Mouse (Mus musculus): ENCODE measurements around the gene Spats2. TPM values are rescaled to one million over a fixed set of nuclear protein-coding genes. Genes with fewer than 3 reads are reported as not detected.
"Not testable (repeated sequence)": the region's sequence is repeated elsewhere in the genome, so short reads cannot be mapped to it uniquely, and the experiment has no call there.

Spats2 gene
- 10 to 100 TPM; 24.8 to 28.3 TPM for total RNA-seq (2021)

- DNase-seq = no peak
Observed at GRCm38 (mm10) chr15:99125711-99126080, at the start of gene Spats2. Spats2 (plus strand) TSS chr15:99125916.

DNA sequence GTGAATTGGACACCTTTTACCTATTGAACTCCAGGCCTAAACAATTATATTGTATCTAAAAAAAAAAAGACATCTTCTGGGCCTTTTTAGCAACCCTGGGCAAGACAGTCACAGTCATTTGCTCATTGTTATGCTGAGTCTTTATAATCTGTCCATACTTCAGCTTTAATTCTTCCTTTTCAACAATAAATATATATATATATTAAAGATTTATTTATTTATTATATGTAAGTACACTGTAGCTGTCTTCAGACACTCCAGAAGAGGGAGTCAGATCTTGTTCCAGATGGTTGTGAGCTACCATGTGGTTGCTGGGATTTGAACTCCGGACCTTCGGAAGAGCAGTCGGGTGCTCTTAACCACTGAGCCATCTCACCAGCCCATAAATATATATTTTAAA, 49.7 kb upstream of the Spats2 start:
- not testable (repeated sequence) for DNase-seq

DNA sequence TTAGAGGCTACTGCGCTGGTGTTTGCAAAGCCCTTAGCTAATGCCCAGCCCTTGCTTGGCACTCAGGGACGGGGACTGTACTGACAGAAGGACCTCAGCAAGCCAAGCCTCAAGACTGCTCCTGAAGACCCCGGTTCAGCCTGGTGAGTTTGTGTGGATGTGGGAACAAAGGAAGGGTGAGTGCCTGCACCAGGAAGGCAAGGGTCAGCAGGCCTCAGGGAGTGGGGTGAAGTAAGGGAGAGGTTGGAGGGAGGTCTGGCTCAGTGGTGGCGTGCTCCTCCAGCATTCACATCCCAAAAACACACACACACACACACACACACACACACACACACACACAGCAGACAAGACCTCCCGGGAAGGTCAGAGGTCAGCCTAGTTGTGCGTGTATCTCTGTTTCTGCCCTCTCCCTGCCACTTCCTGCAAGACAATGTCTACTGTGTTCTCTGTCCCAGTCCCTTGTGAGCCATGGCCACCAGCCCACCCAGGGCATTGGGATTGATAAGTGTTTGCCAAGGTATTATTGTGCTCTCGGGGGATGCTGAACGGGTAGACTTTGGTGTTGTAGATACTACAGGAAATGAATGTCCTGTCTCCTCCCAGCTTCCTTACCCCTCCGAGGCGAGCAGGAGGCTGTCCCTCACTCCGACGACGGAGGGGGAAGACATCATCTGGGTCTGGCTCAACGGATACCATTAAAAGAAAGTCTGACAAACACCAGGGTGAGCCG, 47.4 kb upstream of the Spats2 start:
- no peak for DNase-seq

DNA sequence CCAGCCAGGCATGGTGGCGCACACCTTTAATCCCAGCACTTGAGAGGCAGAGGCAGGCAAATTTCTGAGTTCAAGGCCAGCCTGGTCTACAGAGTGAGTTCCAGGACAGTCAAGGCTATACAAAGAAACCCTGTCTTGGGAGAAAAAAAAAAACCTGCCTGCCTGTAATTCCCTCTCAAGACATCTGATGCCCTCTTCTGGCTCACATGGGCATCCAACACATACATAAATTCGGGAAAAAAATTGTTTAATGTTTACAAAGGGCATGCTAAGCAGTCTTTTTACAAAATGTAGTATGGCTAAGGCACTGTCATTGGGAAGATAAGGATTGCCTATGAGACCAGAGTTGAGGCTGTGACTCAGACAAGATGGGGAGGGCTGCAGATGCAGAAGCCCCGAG, 45.9 kb upstream of the Spats2 start:
- DNase-seq = no peak

GRCm38 (mm10) chr15:99082322-99082721, 43.4 kb upstream of the Spats2 start:
- no peak for DNase-seq

DNA sequence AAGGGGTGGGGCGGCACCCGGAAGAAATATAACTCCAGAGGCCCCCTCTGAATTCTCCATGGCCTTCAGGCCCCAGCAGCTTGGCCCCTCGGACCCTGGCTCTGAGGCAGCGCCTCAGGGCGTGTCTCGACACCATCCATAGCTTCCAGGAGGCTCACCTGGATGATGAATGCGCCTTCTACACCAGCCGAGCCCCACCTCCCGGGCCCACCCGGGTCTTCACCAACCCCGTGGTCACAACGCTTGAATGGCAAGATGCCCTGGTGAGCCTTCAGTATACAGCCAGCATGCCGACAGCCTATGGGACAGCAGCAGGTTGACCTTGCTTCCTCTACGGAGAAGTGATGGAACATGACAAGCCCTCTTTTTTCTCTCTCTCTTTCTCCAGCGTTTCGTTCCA, 42.9 kb upstream of the Spats2 start:
- no peak for DNase-seq

DNA sequence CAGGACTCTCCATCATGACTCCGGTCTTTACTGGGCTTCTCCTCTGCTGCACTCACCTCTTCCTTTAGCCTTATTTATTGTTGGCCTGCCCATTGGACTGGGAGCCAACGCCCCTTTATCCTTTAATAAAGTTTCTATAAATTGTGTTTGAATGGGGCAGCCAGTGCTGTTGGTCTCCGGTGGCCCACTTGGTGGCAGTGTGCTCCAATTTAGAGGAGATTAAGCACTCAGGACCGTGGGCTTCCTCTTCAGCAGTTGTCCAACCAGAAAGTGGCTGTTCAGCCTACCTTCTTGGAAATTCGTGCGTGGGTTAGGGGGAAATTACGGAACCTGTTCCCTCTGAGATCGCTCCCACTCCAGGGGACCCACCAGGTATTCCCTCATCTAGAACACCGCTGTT, 42.5 kb upstream of the Spats2 start:
- DNase-seq = peak; percentile 69

GRCm38 (mm10) chr15:99083867-99084557, 41.7 kb upstream of the Spats2 start:
- no peak for DNase-seq

GRCm38 (mm10) chr15:99084618-99085017, 41.1 kb upstream of the Spats2 start:
- DNase-seq = no peak

DNA sequence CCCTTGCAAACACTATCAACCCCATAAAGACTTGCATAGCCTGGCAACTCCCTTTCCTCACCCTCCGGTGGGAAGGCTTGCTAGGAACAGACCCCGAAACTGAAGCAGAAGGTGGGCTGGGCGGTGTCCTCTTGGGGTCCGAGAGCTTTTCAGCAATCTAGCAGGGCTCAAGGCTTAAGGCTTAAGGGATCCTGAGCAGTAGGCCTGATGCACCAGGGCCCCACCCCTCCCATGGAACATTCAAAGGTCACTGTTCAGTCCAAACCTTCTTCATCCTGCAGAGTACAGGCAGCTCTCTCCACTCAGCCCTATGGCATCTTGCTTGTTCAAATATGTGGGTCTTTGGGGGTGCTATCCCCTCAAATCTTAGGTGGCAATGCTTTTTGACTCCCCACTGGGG, 39.7 kb upstream of the Spats2 start:
- DNase-seq = no peak

DNA sequence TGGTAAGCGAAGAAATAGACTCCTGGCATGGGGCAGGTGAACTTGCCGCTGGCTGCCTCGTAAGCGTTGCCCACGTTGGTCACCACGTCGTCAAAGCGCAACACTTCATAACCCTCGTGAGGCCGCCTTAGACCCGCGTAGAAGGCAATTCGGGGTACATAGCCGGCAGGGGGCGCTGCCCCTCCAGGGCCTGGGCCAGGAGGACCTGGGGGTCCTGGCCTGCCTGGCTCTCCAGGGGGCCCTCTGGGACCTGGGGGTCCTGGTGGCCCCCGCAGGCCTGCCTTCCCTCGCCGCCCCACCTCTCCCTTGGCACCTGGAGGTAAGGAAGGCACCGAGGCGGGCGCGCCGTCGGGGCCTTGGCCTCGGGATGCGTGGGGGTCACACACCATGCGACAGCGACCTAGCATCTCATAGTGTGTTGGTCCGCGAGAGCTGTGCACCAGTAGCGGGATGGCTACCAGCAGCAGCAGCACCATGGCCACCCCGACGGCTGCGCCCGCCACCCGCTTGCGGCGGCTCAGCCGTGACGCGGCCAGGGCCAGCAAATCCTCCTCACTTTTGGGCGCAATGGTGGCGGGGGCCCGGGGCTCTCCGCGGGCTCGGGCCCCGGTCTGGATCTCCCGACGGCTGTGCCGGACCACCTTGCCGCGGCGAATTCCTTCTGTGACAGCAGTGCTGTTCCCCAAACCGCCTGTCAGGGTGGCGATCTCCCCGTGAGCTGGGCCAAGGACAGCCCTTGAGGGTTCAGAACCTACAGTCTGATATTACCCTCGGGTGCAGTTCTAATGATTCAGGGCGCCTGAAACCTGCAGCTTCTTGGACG, 38.3 kb upstream of the Spats2 start, which contains the start of gene C1ql4:
C1ql4 (minus strand) TSS at position 565 of the 823 bp plus-strand sequence.
- peak; percentile 63 for DNase-seq

- DNase-seq = peak; percentile 93
Observed at GRCm38 (mm10) chr15:99088292-99088691, 37.4 kb upstream of the Spats2 start.

DNA sequence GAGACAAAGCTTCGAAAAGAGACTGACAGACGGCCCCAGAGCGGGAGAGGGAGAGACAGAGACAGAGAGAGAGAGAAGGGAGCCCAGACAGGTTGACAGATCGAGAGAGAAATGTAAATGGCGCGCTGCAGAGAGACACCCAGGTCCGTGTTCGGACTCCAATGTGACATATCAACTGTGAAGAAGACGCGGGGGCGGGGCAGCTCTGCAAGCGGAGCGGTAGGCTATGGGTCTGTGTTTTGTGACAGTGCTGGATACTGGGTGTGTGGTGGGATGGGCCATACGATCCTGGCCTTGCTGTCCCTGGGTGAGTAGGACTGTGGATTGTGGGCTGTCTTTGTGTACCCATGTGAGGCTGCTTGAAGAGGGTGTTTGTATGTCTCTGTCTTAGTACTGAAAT, 36.6 kb upstream of the Spats2 start:
- DNase-seq = no peak

GRCm38 (mm10) chr15:99092870-99093269, 32.8 kb upstream of the Spats2 start, which contains the start of gene Dnajc22:
Dnajc22 (plus strand) TSS chr15:99093170.
- no peak for DNase-seq

DNA sequence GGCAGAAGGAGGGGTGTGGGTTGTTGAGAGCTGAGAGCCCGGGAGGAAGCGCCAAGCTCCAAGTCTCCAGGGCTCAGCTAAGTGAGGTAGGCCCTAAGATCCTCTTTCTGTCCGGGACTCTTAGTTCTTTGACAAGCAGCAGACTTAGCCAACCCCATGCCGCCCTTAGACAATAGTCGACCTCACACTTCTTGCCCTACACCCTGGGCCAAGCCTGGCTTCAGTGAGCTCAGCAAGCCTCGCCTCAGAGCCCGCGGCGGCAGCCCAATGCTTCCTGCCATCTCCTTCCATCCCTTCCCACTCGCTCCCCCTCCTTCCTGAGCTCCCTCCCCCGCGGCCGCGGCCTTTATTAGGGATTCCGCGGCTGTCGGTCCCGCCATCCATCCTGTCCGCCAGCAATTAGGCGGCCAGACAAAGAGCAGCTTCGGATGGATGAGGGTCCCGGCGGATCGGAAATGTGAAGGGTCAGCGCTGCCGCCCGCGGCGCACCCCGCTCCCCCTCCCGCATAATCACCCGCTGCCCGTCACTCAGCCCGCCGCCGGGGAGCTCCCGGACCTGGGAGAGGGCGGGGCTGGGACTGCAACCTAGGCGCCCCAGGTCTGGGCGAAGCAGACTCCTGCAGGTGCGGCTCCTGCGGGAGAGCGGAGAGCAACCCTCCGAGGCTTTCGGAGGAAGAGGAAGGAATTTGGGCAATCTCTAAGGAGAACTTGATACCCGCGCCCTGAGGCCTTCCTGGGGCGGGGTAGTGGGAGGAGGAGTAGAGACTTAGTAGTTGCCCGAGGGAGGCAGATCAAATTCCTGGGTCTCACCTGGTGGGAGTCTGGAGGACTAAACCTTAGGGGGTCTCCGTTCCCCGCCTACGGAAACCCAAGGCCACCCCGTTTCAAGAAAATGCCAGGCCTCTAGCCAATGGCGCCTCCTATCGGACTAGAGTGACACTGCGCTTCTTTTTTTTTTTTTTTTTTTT, 32.1 kb upstream of the Spats2 start:
- DNase-seq = peak; percentile 48

GRCm38 (mm10) chr15:99094631-99095270, 31.0 kb upstream of the Spats2 start:
- no peak for DNase-seq

GRCm38 (mm10) chr15:99095356-99095755, 30.4 kb upstream of the Spats2 start:
- no peak for DNase-seq

- no peak for DNase-seq
Observed at GRCm38 (mm10) chr15:99096061-99096793, 29.5 kb upstream of the Spats2 start.

DNA sequence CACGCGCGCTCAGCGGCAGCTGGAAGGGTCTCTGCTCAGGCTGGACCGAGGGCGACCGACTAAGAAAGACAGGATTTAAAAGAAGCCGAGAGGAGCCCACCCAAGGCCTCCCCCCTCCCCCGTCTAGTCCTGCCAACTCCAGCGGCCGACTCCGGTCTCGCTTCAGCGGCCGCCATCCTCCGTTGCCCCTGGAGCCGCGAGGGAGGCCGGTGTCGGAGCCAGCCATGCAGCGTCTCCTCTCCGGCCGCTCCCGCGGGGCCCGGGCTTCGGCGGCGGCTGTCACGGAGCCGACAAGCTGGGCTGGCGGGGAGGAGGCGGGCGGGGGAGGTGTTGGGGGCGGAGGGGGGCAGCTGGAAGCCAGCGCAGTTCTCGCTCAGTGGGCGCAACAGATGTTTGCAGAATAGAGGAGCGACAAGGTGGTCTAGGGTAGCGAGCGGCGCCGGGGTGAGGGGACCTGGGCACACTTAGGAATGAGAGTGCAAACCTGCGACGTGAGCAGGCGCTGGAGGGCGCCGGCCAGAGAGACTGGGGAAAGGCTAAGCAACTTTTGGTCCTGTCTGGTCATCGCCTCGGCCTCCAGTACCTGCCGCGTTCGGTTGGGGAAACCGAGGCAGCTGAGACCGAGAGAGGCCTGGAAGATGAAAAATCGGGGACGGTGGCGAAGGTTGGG, 28.8 kb upstream of the Spats2 start:
- no peak for DNase-seq
